Mouse (Mus musculus) left cerebral cortex, adult 8-10 months (tissue): ENCODE data around the gene Ercc8. TPM values are rescaled to one million over a fixed set of nuclear protein-coding genes. Genes with fewer than 3 reads are reported as not detected.

Source experiments
- DNase-seq, 2 experiments: peaks; one replicate each; pipeline ENCODE4 v3.0.0; 2022; ENCODE audit warnings: low spot score in 2 of 2
- total RNA-seq, 4 experiments: library from RNA; stranded (reverse); gene quantifications; 2 replicates each; pipeline ENCODE4 v1.2.4; 2022

Gene Ercc8
- total RNA-seq, 4 experiments from 2014 or later = 15.3 to 18.6 (median 16.3) TPM

DNA sequence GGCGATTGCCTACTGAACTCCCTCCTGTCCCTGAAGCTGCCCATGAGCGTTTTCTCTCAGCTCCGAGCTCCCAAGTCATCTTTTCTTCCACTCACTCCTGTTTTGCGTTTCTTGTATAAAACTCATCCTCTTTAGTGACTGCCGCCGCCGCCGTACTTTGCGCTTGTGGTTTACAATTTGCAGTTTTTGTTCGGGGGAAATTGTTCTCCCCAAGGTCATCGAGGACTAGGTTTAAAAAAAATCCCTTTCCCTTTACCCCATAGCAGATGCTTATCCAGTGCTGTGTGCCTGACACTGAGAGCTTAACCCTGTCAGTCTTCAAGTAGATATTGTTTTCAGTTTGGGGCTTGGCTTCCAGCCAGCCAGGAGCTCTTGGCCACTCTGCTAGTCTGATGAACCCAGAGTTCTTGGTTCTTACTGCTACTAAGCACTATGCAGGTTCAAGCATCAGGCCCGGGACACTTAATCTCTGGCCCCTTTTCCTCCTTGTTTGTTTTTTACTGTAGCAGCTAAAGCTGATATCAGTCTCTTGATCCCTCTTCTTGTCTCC is 56.8 kb downstream of the Ercc8 start:
- DNase-seq = no peak

DNA sequence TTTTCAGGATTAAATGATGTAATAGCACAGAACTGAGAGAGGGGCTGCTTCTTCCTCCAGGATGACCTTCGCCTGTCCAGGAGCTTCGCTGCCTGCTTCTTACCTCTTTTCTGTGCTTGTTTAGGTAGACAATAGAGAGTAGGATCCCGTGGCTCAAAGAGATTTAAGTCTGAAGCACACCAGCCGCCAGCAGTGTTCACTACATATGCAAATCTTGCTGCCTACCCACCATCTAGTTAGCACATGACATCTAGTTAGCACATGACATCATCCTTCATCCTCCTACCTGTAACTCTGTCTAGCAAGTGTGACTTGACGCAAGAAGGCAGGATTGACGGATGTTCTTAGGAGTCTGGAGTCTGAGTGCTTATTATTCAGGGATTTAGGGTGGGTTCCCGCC is 61.2 kb downstream of the Ercc8 start:
- DNase-seq = no peak

DNA sequence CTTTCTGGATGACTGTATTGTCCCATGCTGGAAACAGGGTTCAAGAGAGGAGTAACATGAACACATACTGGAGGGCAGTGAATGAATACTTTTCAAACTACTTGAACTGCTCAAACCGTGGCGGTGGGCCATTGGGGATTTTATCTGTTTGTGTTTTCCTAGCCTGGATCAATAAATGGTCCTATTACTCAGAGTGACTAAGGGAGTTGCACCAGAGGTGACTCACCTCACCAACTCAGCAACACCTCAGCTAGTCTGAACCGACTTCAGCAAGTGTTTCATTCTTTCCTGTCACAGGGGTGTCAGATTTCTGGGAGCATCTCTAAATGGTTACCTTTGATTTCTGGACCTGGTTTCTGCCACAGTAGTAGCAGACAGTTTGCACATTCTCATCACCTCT is 70.7 kb downstream of the Ercc8 start:
- DNase-seq = no peak

DNA sequence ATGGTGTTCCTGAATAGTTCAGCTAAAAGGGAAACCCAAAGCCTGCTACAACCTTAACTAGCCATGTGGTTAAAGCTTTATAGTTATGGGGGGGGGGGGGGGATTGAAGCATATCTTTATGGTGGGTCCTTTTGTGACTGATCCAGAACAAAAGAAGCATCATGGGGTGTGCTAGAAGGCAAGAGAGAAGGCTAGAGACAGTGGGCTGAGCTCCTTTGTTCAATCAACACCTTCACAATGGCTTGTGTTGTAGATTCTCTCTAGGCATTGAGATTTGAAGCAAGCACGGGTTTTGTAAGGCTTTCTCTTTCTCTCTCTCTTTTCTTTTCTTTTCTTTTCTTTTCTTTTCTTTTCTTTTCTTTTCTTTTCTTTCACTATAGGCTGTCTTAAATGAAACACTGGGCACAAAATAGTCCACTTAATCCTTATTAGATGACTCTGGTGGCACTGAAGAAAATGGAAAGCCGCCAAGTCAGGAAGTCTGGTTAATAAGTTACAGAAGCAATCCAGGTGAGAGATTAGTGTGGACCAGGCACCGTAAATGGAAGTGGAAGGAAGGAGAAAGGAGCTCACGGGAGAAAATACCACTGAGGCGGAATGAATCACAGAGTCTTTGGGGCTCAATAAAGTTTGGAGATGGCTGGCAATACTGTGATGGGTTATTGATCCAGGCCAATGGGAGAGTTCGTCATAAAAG is 71.3 kb downstream of the Ercc8 start:
- no peak for DNase-seq

DNA sequence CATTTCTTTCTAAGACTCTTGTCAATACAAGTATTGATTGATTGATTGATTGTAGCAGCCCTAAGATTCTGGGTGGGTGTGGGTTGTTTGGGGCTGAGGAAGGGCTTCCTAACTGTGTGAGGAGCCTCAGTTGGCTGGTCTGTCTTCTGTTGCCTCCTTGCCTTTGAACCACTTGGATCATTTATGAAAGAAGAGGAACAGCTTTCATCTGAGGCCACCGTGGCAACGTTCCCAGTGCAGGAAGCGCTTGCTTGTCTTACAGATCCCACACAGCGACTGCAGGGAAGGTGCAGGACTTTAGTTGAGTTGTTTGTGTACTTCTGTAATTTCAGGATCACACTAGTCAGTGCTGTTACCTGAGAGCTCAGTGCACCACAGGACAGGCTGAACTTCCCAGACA is 81.5 kb downstream of the Ercc8 start:
- DNase-seq = no peak

DNA sequence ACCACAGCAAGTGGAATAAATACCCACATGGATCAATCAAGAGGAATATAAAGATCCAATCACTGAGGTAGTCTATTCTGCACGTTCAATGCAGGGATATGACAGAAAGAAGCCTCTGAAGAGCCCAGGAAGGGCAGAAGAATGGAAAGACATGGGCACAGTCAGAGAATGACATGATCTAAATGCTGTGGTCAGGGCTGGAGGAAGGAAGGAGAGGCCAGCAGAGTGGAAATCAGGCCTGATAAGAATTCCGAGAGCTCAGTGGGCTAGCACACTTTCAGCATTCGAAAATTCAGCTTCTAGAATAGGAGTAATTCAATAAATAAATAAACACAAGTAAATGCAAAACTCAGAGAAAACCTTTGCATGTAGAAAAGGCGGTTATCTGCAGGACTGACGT is 83.2 kb downstream of the Ercc8 start:
- DNase-seq = no peak

Other genes starting within 250 kb of the Ercc8 start
- 10 to 100 TPM; 39.2 to 48.6 (median 45.1) TPM for gene Smim15, start 114.3 kb upstream of the Ercc8 start, total RNA-seq
- gene Ndufaf2, start 108 bp upstream of the Ercc8 start, total RNA-seq = 10 to 100 TPM; 18.7 to 25.3 (median 22.8) TPM
- 1 to 10 TPM; 9.0 to 9.9 (median 9.5) TPM for gene Elovl7, start 55.7 kb downstream of the Ercc8 start, total RNA-seq
- under 1 TPM; 0.17 to 0.46 (median 0.33) TPM for gene Depdc1b, start 157.6 kb downstream of the Ercc8 start, total RNA-seq